Mouse (Mus musculus): Measurements from ENCODE around the gene Acot2. TPM values are rescaled to one million over a fixed set of nuclear protein-coding genes. Genes with fewer than 3 reads are reported as not detected.
"Not testable (repeated sequence)": the region's sequence is repeated elsewhere in the genome, so short reads cannot be mapped to it uniquely, and the experiment has no call there.

Gene Acot2
- total RNA-seq, 2 experiments from 2014 or later, result 0.53 to 1.3 TPM

GRCm38 (mm10) chr12:83989378-83989777 is 1.7 kb downstream of the Acot2 start:
- ATAC-seq (replicated peaks; ENCODE audit: low FRiP score, poor library complexity, severe bottlenecking), result no peak

DNA sequence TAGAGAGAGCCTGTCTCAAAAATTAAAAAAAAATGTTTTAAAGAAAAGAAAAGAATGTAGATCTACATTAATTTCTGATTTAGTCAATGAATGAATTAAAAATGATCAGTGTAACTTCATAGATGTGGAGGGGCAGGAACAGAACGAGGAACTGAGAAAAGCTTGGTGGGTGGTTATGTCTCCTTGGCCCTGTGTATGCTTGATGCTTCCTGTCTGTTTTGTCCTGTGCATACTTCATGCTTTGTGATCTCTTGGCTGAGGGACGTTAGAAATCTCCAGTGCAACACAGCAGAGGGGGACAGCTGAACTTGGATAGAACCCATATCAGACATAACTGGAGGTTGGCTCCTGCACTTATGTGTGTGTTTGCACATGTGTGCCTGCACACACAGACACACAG is 9.6 kb downstream of the Acot2 start:
- no peak for ATAC-seq (replicated peaks; ENCODE audit: low FRiP score, poor library complexity, severe bottlenecking)

DNA sequence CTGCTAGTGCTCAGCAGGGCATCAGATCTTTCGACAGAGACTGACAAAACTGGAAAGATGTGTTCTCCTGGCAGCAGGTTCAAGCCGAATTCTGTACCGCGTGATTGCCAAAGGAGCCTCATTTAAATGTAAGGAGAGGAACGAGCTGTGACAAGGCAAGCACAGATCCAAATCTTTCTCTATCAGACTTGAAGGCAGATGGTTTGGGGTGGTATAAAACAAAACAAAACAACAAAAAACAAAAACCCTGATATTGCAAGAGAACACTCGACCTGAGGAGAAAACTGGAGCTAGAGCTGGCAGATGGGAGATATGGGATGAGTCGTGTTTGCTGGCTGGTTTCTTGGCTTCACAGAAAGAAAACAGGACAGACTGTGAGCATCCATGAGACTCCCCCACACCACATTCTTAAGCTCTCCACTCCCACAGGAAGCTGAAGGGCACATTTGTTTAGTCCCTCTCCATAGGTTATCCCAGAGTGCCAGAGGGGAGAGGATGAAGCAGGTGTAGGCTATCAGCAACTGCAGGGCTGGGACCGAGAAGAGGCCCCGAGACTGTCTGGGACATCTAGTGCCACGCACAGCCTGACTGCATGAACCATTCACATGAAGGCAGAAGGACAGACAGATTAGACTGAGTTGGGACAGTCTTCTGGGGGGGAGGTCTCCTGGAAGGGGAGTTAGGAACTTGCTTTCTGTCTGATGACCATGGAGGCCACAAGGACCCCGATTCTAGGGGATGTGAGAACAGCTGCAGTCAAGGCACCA is 10.9 kb downstream of the Acot2 start:
- ATAC-seq (replicated peaks; ENCODE audit: low FRiP score, poor library complexity, severe bottlenecking), result no peak

DNA sequence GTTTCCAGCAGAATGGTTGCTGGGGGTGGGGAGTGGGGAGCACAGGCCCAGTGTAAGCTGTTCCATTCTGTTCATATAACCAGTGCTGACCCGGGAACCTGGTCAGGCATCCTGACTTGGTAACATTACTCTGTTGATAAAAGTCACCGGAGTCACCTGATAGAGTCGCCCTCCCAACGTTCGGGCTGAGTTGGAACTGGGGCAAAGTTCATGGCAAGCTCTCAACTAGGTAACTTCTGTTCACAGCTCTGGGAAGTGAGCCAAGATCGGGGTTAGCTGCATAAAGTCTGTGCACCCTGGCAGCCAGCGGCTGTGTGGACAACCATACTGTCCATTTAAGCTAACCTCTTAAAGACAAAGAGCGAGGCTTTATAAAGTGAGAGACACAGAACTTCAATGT is 11.6 kb downstream of the Acot2 start:
- ATAC-seq (replicated peaks; ENCODE audit: low FRiP score, poor library complexity, severe bottlenecking), result not testable (repeated sequence)

- no peak for ATAC-seq (replicated peaks; ENCODE audit: low FRiP score, poor library complexity, severe bottlenecking)
Measured at GRCm38 (mm10) chr12:84000418-84000817, 12.8 kb downstream of the Acot2 start.

DNA sequence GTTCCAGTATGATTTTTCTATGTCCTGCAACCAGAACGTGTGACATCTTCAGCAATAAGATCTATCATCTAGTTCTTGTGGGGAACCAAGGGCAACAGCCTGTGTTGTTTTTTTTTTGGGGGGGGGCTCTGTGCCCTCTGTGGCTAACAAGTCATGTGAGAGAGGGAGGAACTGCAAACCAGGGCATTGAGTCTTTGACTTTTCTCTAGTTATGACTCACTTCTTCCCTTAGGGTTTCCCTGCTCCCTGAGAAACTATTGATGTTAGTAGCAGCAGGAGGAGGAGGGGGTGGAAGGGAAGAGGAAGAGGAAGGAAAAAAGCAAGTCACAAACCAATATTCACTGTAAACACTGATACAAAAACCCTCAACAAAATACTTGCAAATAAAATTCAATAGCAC is 16.2 kb downstream of the Acot2 start:
- no peak for ATAC-seq (replicated peaks; ENCODE audit: low FRiP score, poor library complexity, severe bottlenecking)

- ATAC-seq (replicated peaks; ENCODE audit: low FRiP score, poor library complexity, severe bottlenecking), result no peak
Measured at GRCm38 (mm10) chr12:84008251-84008650, 20.6 kb downstream of the Acot2 start.

- ATAC-seq (replicated peaks; ENCODE audit: low FRiP score, poor library complexity, severe bottlenecking), result no peak
Measured at GRCm38 (mm10) chr12:84008729-84009128, 21.1 kb downstream of the Acot2 start.

DNA sequence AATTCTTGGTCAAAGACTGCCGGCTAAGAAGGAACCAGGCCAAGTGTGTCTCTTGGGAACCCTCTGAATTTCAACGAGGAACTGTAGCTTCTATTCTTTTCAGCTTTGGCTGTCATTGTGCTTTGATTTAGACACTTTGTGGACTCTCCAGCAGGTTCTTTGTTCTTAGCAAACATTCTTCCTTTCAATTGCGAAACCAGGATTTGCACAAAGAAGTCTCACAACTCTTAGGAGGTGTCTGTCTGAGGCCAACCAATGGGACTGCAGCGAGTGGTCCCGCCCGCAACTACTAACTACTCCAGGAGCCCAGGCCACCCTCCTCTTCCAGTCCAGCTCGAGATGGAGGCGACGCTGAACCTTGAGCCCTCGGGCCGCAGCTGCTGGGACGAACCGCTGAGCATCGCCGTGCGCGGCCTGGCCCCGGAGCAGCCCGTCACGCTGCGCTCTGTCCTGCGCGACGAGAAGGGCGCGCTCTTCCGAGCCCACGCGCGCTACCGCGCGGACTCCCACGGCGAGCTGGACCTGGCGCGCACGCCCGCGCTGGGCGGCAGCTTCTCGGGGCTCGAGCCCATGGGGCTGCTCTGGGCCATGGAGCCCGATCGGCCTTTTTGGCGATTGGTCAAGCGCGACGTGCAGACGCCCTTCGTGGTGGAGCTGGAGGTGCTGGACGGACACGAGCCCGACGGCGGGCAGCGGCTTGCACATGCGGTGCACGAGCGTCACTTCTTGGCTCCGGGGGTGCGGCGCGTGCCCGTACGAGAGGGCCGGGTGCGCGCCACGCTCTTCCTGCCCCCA is 21.7 kb downstream of the Acot2 start, which contains the start of gene Acot1:
Acot1 (plus strand) TSS at position 320 of the 795 bp plus-strand sequence.
- not testable (repeated sequence) for ATAC-seq (replicated peaks; ENCODE audit: low FRiP score, poor library complexity, severe bottlenecking)

- no peak for ATAC-seq (replicated peaks; ENCODE audit: low FRiP score, poor library complexity, severe bottlenecking)
Measured at GRCm38 (mm10) chr12:84010201-84010600, 22.5 kb downstream of the Acot2 start.

GRCm38 (mm10) chr12:84011251-84012040 is 23.8 kb downstream of the Acot2 start:
- no peak for ATAC-seq (replicated peaks; ENCODE audit: low FRiP score, poor library complexity, severe bottlenecking)

DNA sequence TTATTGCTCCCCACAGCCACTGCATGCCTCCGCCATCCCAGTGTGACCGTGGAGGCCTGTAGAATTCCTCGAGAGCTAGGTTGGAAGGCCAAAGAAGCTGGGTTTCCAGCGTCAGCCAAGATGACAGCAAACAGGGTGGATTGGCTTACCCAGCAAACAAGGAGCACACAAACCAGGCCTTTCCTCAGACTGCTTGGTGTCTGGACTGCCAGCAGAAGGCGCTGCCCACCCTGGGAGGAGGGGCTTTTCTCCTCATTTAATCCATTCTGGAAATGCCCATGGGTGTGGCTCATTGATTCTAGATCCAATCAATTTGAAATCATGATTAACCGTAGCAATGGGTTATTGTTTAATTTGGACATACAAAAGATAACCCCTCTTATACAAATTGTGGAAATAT is 25.5 kb downstream of the Acot2 start:
- ATAC-seq (replicated peaks; ENCODE audit: low FRiP score, poor library complexity, severe bottlenecking), result no peak

DNA sequence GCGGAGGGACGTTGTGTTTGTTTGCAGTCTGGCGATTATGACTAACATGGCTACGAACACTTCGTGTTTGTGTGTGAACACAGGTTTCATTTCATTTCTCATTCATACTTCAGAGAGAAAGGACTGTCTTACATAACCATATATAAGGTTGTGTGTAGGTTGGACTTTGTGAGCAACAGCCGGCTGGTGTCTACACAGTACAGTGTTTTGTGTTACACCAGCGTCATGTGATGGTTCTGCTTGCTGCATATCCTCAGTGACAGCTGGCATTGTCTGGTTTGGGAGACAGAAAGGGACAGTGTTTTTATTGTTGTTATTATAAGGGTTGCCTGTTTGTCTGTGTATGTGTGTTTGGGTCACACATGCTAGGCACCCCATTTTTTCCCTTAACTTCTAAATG is 26.0 kb downstream of the Acot2 start:
- no peak for ATAC-seq (replicated peaks; ENCODE audit: low FRiP score, poor library complexity, severe bottlenecking)

DNA sequence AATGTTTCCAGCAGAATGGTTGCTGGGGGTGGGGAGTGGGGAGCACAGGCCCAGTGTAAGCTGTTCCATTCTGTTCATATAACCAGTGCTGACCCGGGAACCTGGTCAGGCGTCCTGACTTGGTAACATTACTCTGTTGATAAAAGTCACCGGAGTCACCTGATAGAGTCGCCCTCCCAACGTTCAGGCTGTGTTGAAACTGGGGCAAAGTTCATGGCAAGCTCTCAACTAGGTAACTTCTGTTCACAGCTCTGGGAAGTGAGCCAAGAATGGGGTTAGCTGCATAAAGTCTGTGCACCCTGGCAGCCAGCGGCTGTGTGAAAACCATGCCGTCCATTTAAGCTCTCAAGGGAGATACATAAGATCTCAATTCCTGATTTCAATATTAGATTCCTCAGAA is 32.9 kb downstream of the Acot2 start:
- ATAC-seq (replicated peaks; ENCODE audit: low FRiP score, poor library complexity, severe bottlenecking), result not testable (repeated sequence)

DNA sequence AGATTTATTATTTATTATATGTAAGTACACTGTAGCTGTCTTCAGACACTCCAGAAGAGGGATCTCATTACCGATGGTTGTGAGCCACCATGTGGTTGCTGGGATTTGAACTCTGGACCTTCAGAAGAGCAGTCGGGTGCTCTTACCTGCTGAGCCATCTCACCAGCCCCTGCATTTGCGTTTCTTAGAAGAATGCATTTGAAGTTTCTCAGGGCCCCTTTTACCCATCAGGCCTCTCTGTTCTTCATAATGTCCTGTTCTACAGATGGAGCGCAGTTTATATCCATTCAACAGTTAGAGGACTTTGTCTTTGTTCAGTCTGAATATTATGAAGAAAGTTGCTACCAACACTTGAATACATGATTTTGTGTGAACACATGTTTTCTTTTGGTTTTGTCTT is 34.6 kb downstream of the Acot2 start:
- ATAC-seq (replicated peaks; ENCODE audit: low FRiP score, poor library complexity, severe bottlenecking), result not testable (repeated sequence)

DNA sequence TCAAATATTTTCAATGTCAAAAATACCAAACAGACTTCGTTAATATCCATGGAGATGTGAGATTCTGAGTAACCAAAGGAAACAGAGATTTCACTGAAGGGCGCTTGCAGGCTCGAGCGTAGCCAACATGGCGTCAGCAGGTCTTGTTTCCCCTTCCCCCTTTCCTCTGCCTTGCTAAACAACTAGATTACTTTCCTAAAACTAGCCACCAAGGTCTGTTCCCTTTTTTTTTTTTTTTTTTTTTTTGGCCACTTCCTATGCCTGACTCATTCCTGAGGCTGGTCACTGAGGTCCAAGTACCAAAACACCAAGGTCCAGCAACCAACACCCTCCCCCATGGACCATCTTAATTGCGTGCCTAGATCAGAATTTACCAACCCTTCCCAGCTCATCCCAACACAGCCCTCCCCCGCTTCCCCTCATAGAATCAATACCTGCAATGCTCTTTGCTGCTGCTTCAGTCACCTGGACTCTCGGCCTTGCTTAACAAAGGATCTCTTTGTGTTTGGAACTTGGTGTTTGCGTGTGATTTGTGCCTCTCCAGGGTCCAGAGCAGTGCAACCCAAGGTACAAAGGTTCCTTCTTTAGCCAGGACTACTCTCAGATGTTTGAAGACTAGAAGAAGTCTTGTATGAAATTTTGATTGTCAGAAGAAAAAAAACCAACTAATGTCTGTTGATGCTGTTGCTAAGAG is 35.5 kb downstream of the Acot2 start:
- no peak for ATAC-seq (replicated peaks; ENCODE audit: low FRiP score, poor library complexity, severe bottlenecking)

GRCm38 (mm10) chr12:84025888-84026287 is 38.2 kb downstream of the Acot2 start:
- ATAC-seq (replicated peaks; ENCODE audit: low FRiP score, poor library complexity, severe bottlenecking), result no peak

DNA sequence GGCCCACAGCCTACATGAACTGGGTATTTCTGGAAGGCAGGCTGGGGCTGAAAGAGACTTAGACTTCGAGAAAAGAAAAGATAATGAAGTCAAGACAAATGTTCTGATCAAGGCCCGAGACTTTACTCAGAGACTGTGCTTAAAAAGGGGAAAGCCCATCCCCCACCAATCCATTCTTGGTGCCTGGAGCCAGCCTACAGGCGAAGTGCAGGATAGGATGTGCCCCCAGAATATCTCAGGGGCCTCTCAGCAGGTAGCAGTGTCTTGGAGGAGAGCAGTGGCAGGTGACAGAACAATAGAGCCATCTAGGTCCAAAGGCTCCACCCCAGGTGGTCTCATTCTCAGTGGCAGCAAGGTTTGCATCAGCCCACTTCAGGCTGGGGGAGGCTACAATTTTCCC is 40.7 kb downstream of the Acot2 start:
- not testable (repeated sequence) for ATAC-seq (replicated peaks; ENCODE audit: low FRiP score, poor library complexity, severe bottlenecking)

GRCm38 (mm10) chr12:84029043-84029442 is 41.4 kb downstream of the Acot2 start:
- not testable (repeated sequence) for ATAC-seq (replicated peaks; ENCODE audit: low FRiP score, poor library complexity, severe bottlenecking)
